Mouse (Mus musculus) heart, adult 2 months (tissue): ENCODE results near the gene Efna2. TPM values are rescaled to one million over a fixed set of nuclear protein-coding genes. Genes with fewer than 3 reads are reported as not detected.
A peak's percentile ranks its signal among the peaks of the same experiment; 100 is the strongest.

Source experiments
- DNase-seq, 2 experiments: peaks; one replicate each; pipeline ENCODE4 v3.0.0; 2021
- H3K27ac ChIP-seq: fragments of 200-600 bp; 2 replicates; pipeline ENCODE4 v1.8.1; 2022
- H3K27me3 ChIP-seq: fragments of 200-500 bp; 2 replicates; pipeline ENCODE4 v1.6.1; 2012; ENCODE audit warnings: mild to moderate bottlenecking, low read length, inconsistent platforms, mixed read lengths; ENCODE audit not compliant: control insufficient read depth, insufficient read depth
- H3K36me3 ChIP-seq: fragments of 200-500 bp; 2 replicates; pipeline ENCODE4 v1.6.1; 2012; ENCODE audit warnings: low read length, inconsistent platforms; ENCODE audit not compliant: control insufficient read depth, insufficient read depth
- H3K4me1 ChIP-seq: fragments of 200-500 bp; 2 replicates; pipeline ENCODE4 v1.6.1; 2011; ENCODE audit warnings: low read length; ENCODE audit not compliant: control insufficient read depth, insufficient read depth
- H3K4me3 ChIP-seq: fragments of 200-600 bp; 2 replicates; pipeline ENCODE4 v1.8.1; 2022
- H3K79me2 ChIP-seq: fragments of 200-500 bp; replicated peaks from 2 replicates; pipeline ENCODE4 v1.6.1; 2012; ENCODE audit warnings: mild to moderate bottlenecking, inconsistent platforms, low read length, moderate library complexity, mixed read lengths; ENCODE audit not compliant: control insufficient read depth, insufficient read depth
- H3K9ac ChIP-seq: fragments of 200-500 bp; 2 replicates; pipeline ENCODE4 v1.6.1; 2012; ENCODE audit warnings: low read depth, mild to moderate bottlenecking, control low read depth, inconsistent platforms, low read length, mixed read lengths
- CTCF ChIP-seq: fragments of 200-600 bp; IDR thresholded peaks from 2 replicates; pipeline ENCODE4 v1.8.1; 2022; ENCODE audit warnings: antibody characterized with exemption, mild to moderate bottlenecking, moderate library complexity
- EP300 ChIP-seq: fragments of 200-500 bp; IDR thresholded peaks from 2 replicates; pipeline ENCODE4 v1.6.1; 2011; ENCODE audit warnings: low read depth, low read length, control low read depth; ENCODE audit not compliant: insufficient read depth
- POLR2A ChIP-seq: fragments of 200-500 bp; IDR thresholded peaks from 2 replicates; pipeline ENCODE4 v1.6.1; 2011; ENCODE audit warnings: mild to moderate bottlenecking, low read depth, low read length, control low read depth; ENCODE audit not compliant: insufficient read depth
- WGBS: fragments of 180-500 bp; shearing (Covaris S2); methylation state at CpG from one replicate; pipeline ENCODE4 v1.1.7; 2018; 5-methylcytosine and 5-hydroxymethylcytosine counted together
- intact Hi-C: fragments of 180-260 bp; cut with DNase I; formaldehyde crosslinking; loops from one replicate; pipeline ENCODE4 v1.15.1; 2025
- polyA plus RNA-seq: library from polyadenylated mRNA; depleted of rRNA; stranded (reverse); fragments of >200 nt; gene quantifications from 2 replicates; pipeline ENCODE4 v1.2.3, GENCODE M21; 2012
- total RNA-seq, 2 experiments: library from RNA; stranded (reverse); gene quantifications; 2 replicates each; pipeline ENCODE4 v1.2.3; 2021

Gene Efna2
- total and polyA plus RNA-seq, 3 experiments, result 0.86 to 1.7 (median 1.1) TPM

DNA sequence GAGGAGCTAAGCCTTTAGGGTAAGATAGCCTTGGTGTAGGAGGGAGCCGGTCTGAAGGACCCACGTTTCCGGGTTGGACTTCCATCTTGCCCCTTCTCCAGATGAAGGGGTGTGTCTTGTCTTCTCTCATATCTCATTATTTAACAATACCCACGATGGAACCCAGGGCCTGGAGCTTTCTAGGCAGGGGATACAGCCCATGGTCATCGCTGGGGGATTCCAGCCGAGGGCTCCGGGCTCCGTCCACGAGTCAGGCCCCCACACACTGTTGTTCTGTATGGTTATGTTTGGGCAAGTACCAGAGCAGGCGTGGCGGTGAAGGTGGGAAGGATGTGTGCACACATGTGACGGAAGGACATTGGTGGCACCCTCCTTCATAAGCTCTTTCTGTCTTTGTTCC lies 35.1 kb upstream of the Efna2 start:
- H3K27ac ChIP-seq, result no peak overlapping the region
- intact Hi-C loops, result loop anchor here (5.0 kb wide), 1 partner anchor 217 kb away; the partner anchor contains the start of gene Arid3a

GRCm38 (mm10) chr10:80144864-80145838 lies 34.1 kb upstream of the Efna2 start:
- intact Hi-C loops, result loop anchor here (1.0 to 5.0 kb wide), 2 partner anchors 20 to 218 kb away; partner anchors contain the start of genes Arid3a and Cirbp
- DNase-seq, result peak; percentile 83 to 86
- peak overlapping the region; percentile 93 for H3K27ac ChIP-seq
- no peaks in the 10 kb centered on the region for H3K36me3 ChIP-seq
- 65% methylated on average over 20 of the region's 20 CpGs for WGBS
- peaks cover 18% of the 10 kb centered on the region for H3K4me1 ChIP-seq
- peaks cover 4% of the 10 kb centered on the region for H3K79me2 ChIP-seq
- 0 out of 2 replicates have a peak overlapping the region, but pooled peaks have one; percentile 15 for H3K9ac ChIP-seq
- no peaks in the 10 kb centered on the region for H3K27me3 ChIP-seq
- TF ChIP-seq POLR2A, result 0 out of 2 replicates have a peak, but pooled peaks have one; percentile 5
- peak; percentile 94 for TF ChIP-seq EP300
- peak; percentile 96 for TF ChIP-seq CTCF
- H3K4me3 ChIP-seq, result no peak overlapping the region

More for the DNA sequence above, 35.1 kb upstream of the Efna2 start:
- no peaks in the 10 kb centered on the region for H3K36me3 ChIP-seq
- TF ChIP-seq CTCF (no peak), POLR2A (no peak), EP300 (no peak)
- no peaks in the 10 kb centered on the region; the same call in 1 of the 2 replicates for H3K27me3 ChIP-seq
- H3K4me1 ChIP-seq, result peaks cover 18% of the 10 kb centered on the region
- no peak overlapping the region for H3K9ac ChIP-seq
- peaks cover 4% of the 10 kb centered on the region for H3K79me2 ChIP-seq
- no peak for DNase-seq
- no peak overlapping the region for H3K4me3 ChIP-seq
- 73% methylated on average over 12 of the region's 12 CpGs for WGBS

- 63% methylated on average over 6 of the region's 6 CpGs for WGBS
- H3K9ac ChIP-seq, result no peak overlapping the region
- no peaks in the 10 kb centered on the region for H3K27me3 ChIP-seq
- H3K36me3 ChIP-seq, result no peaks in the 10 kb centered on the region
- H3K79me2 ChIP-seq, result peaks cover 4% of the 10 kb centered on the region
- TF ChIP-seq EP300, result no peak
- TF ChIP-seq POLR2A, result no peak
- TF ChIP-seq CTCF, result no peak
- intact Hi-C loops, result loop anchor here (1.0 to 2.0 kb wide), 2 partner anchors 19 to 79 kb away; partner anchors contain the start of gene Cirbp
- H3K4me3 ChIP-seq, result no peak overlapping the region
- peaks cover 18% of the 10 kb centered on the region for H3K4me1 ChIP-seq
- peak; percentile 73 to 77 for DNase-seq
- peak overlapping the region; percentile 93 for H3K27ac ChIP-seq
Observed at GRCm38 (mm10) chr10:80145896-80146295, 33.4 kb upstream of the Efna2 start.

DNA sequence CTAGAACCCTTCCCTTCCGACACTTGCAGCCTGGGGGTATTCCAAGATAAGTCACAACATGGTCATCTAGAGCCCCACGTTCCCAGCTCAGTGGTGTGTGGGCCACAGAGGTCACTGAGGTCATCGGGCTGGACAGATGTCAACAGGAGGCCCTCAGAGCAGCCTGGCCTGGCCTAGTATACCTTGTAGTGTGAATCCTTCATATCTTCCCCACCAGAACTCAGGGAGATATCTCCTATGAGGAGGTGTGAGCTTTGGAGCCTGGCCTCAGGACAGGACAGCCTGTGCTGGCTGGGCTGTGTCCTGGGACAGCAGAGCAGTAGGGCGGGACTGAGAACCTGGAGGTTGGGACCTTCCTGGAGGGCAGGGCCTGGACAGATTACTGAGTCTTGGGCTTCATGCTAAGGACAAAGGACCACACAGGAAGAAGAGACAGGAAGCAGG lies 32.7 kb upstream of the Efna2 start:
- peak overlapping the region; percentile 95 for H3K9ac ChIP-seq

GRCm38 (mm10) chr10:80147146-80147718 lies 32.0 kb upstream of the Efna2 start:
- Histone ChIP-seq H3K4me1 (peaks cover 18% of the 10 kb centered on the region), H3K4me3 (peak overlapping the region; percentile 66; the same call in 1 of the 2 replicates), H3K27me3 (no peaks in the 10 kb centered on the region), H3K36me3 (peaks cover 2% of the 10 kb centered on the region), H3K9ac (peak overlapping the region; percentile 95), H3K27ac (peak overlapping the region; percentile 93), H3K79me2 (peaks cover 6% of the 10 kb centered on the region)
- no peak for TF ChIP-seq CTCF
- no peak for TF ChIP-seq EP300
- no peak; the same call in 1 of the 2 replicates for TF ChIP-seq POLR2A
- DNase-seq, result peak; percentile 53 to 60
- WGBS, result 29% methylated on average over 5 of the region's 5 CpGs
- intact Hi-C loops, result loop anchor here (2.0 kb wide), 1 partner anchor 78 kb away; no protein-coding TSS in a partner anchor

More for the DNA sequence above, 32.7 kb upstream of the Efna2 start:
- no peaks in the 10 kb centered on the region for H3K36me3 ChIP-seq
- intact Hi-C loops, result loop anchor here (2.0 kb wide), 1 partner anchor 78 kb away; no protein-coding TSS in a partner anchor
- H3K4me3 ChIP-seq, result no peak overlapping the region
- H3K27ac ChIP-seq, result peak overlapping the region; percentile 93
- TF ChIP-seq CTCF, result no peak
- peak; percentile 100 for TF ChIP-seq EP300
- 33% methylated on average over 4 of the region's 4 CpGs for WGBS
- H3K4me1 ChIP-seq, result peaks cover 16% of the 10 kb centered on the region
- no peaks in the 10 kb centered on the region for H3K27me3 ChIP-seq
- H3K79me2 ChIP-seq, result peaks cover 6% of the 10 kb centered on the region
- peak; percentile 69 to 79 for DNase-seq
